Mouse (Mus musculus): ENCODE measurements around the gene Cmtm6.

DNA sequence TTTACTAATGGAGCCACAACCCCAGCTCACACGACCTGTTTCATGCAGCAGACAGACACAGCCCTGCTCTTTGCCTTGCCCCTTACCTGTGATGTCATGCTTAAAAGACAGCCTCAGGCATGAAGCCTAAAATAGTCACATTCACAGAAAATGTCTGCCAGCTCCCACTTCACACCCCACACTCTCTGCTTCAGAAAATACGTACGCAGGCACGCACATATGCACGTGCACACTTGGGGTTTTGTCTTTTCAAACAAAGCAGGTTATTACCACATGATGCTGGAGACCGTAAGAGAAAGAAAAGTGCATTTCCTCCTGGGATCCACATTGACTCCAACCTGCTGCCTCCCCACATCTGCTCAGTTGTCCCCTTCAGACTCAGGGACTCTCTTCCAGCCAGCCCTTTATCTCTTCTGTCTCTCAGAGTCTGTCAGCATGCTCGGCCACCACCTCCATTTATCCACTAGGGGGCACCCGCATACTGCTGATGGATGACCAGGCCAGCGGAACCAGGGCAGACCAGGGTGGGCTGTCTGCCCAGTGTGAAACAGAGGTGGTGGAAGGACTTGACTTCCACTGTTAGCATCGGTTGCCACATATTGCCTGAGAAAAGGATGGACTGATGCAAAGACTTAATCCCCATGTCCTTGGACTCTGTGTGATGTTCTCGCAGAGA lies 66.6 kb downstream of the Cmtm6 start:
- peak; percentile 96 for TF ChIP-seq CTCF (IDR thresholded peaks at IDR 0.05; ENCODE audit: low read depth)
- no peak for TF ChIP-seq EP300 (IDR thresholded peaks at IDR 0.05; ENCODE audit: low read depth)

All from liver, embryonic 14.5 days (tissue).